Mouse (Mus musculus) right cerebral cortex, adult 18-20 months (tissue): ENCODE measurements at regions not wholly inside any gene's neighbourhood (a gene's known extent, or its start where the extent isn't known, plus 50 kb on each side); places are given as distances from the start of the nearest gene placed in this dataset.

Source experiments
- DNase-seq: peaks from one replicate; pipeline ENCODE4 v3.0.0; 2022; ENCODE audit warnings: mixed read lengths

GRCm38 (mm10) chr16:49580708-49581107 is 118.3 kb upstream of the Ift57 start:
- DNase-seq, result no peak

- DNase-seq, result peak; percentile 8
Measured at GRCm38 (mm10) chr16:49606500-49606899, 92.5 kb upstream of the Ift57 start.

- DNase-seq, result no peak
Measured at GRCm38 (mm10) chr16:49614801-49615200, 84.2 kb upstream of the Ift57 start.

- peak; percentile 29 for DNase-seq
Measured at GRCm38 (mm10) chr16:49615342-49616020, 83.6 kb upstream of the Ift57 start.

GRCm38 (mm10) chr16:49616263-49616872 is 82.7 kb upstream of the Ift57 start:
- DNase-seq, result peak; percentile 13

- DNase-seq, result peak; percentile 42
Measured at GRCm38 (mm10) chr16:49633502-49633901, 65.5 kb upstream of the Ift57 start.

- no peak for DNase-seq
Measured at GRCm38 (mm10) chr16:49635506-49635905, 63.5 kb upstream of the Ift57 start.

GRCm38 (mm10) chr16:49636467-49636866 is 62.6 kb upstream of the Ift57 start:
- DNase-seq, result no peak

- no peak for DNase-seq
Measured at GRCm38 (mm10) chr16:49642696-49643095, 56.3 kb upstream of the Ift57 start.

GRCm38 (mm10) chr16:49644416-49644815 is 54.6 kb upstream of the Ift57 start:
- no peak for DNase-seq

- no peak for DNase-seq
Measured at GRCm38 (mm10) chr16:49646479-49646878, 52.6 kb upstream of the Ift57 start.
